Mouse (Mus musculus): ENCODE measurements around the gene Agap1. TPM values are rescaled to one million over a fixed set of nuclear protein-coding genes. Genes with fewer than 3 reads are reported as not detected.
A peak's percentile ranks its signal among the peaks of the same experiment; 100 is the strongest.

Gene Agap1
- polyA plus RNA-seq, 1 experiment from 2014 or later, result 47.7 TPM

GRCm38 (mm10) chr1:89542464-89542863 lies 87.9 kb downstream of the Agap1 start:
- Histone ChIP-seq H3K9ac (ENCODE audit: low read depth, low read length) (no peak overlapping the region), H3K4me3 (ENCODE audit: low read depth, low read length) (no peak overlapping the region), H3K36me3 (ENCODE audit: control insufficient read depth, insufficient read depth, low read length) (no peaks in the 10 kb centered on the region), H3K4me2 (ENCODE audit: low read length) (no peak overlapping the region), H3K4me1 (ENCODE audit: control insufficient read depth, insufficient read depth, low read length) (peaks cover 17% of the 10 kb centered on the region), H3K27me3 (ENCODE audit: control insufficient read depth, insufficient read depth, low read depth, low read length) (no peaks in the 10 kb centered on the region), H3K9me3 (replicated peaks; ENCODE audit: control insufficient read depth, low read length, poor library complexity, severe bottlenecking) (no peaks in the 10 kb centered on the region; the same call in 1 of the 2 replicates), H3K27ac (ENCODE audit: low read length) (no peak overlapping the region)
- 31% methylated on average over 6 of the region's 6 CpGs for WGBS
- no peak for ATAC-seq

- H3K4me1 ChIP-seq (ENCODE audit: control insufficient read depth, insufficient read depth, low read length), result peaks cover 26% of the 10 kb centered on the region
- 90% methylated on average over 6 of the region's 6 CpGs for WGBS
- no peak for ATAC-seq
- no peaks in the 10 kb centered on the region for H3K27me3 ChIP-seq (ENCODE audit: control insufficient read depth, insufficient read depth, low read depth, low read length)
- H3K36me3 ChIP-seq (ENCODE audit: control insufficient read depth, insufficient read depth, low read length), result no peaks in the 10 kb centered on the region
- H3K4me2 ChIP-seq (ENCODE audit: low read length), result no peak overlapping the region
- no peak overlapping the region for H3K4me3 ChIP-seq (ENCODE audit: low read depth, low read length)
- no peak overlapping the region; the same call in 1 of the 2 replicates for H3K27ac ChIP-seq (ENCODE audit: low read length)
- no peak overlapping the region for H3K9ac ChIP-seq (ENCODE audit: low read depth, low read length)
- H3K9me3 ChIP-seq (replicated peaks; ENCODE audit: control insufficient read depth, low read length, poor library complexity, severe bottlenecking), result no peaks in the 10 kb centered on the region
These were observed 88.7 kb downstream of the Agap1 start for GRCm38 (mm10) chr1:89543312-89543711.

GRCm38 (mm10) chr1:89544094-89544493 lies 89.5 kb downstream of the Agap1 start:
- ATAC-seq, result no peak
- H3K9me3 ChIP-seq (replicated peaks; ENCODE audit: control insufficient read depth, low read length, poor library complexity, severe bottlenecking), result no peaks in the 10 kb centered on the region
- 92% methylated on average over 4 of the region's 4 CpGs for WGBS
- no peaks in the 10 kb centered on the region for H3K36me3 ChIP-seq (ENCODE audit: control insufficient read depth, insufficient read depth, low read length)
- peaks cover 31% of the 10 kb centered on the region for H3K4me1 ChIP-seq (ENCODE audit: control insufficient read depth, insufficient read depth, low read length)
- H3K27me3 ChIP-seq (ENCODE audit: control insufficient read depth, insufficient read depth, low read depth, low read length), result no peaks in the 10 kb centered on the region
- no peak overlapping the region for H3K9ac ChIP-seq (ENCODE audit: low read depth, low read length)
- H3K4me3 ChIP-seq (ENCODE audit: low read depth, low read length), result no peak overlapping the region
- no peak overlapping the region for H3K4me2 ChIP-seq (ENCODE audit: low read length)
- H3K27ac ChIP-seq (ENCODE audit: low read length), result no peak overlapping the region; the same call in 1 of the 2 replicates

GRCm38 (mm10) chr1:89545099-89545498 lies 90.5 kb downstream of the Agap1 start:
- Histone ChIP-seq H3K27ac (ENCODE audit: low read length) (no peak overlapping the region), H3K36me3 (ENCODE audit: control insufficient read depth, insufficient read depth, low read length) (no peaks in the 10 kb centered on the region), H3K27me3 (ENCODE audit: control insufficient read depth, insufficient read depth, low read depth, low read length) (no peaks in the 10 kb centered on the region), H3K9me3 (replicated peaks; ENCODE audit: control insufficient read depth, low read length, poor library complexity, severe bottlenecking) (no peaks in the 10 kb centered on the region), H3K4me1 (ENCODE audit: control insufficient read depth, insufficient read depth, low read length) (peaks cover 42% of the 10 kb centered on the region), H3K4me2 (ENCODE audit: low read length) (no peak overlapping the region), H3K4me3 (ENCODE audit: low read depth, low read length) (no peak overlapping the region), H3K9ac (ENCODE audit: low read depth, low read length) (no peak overlapping the region)
- ATAC-seq, result no peak
- 77% methylated on average over 4 of the region's 4 CpGs for WGBS

GRCm38 (mm10) chr1:89547525-89548504 lies 93.2 kb downstream of the Agap1 start:
- no peaks in the 10 kb centered on the region for H3K36me3 ChIP-seq (ENCODE audit: control insufficient read depth, insufficient read depth, low read length)
- no peaks in the 10 kb centered on the region for H3K27me3 ChIP-seq (ENCODE audit: control insufficient read depth, insufficient read depth, low read depth, low read length)
- peaks cover 41% of the 10 kb centered on the region for H3K4me1 ChIP-seq (ENCODE audit: control insufficient read depth, insufficient read depth, low read length)
- H3K4me2 ChIP-seq (ENCODE audit: low read length), result no peak overlapping the region
- H3K9ac ChIP-seq (ENCODE audit: low read depth, low read length), result peak overlapping the region; percentile 28; the same call in 1 of the 2 replicates
- no peak overlapping the region for H3K4me3 ChIP-seq (ENCODE audit: low read depth, low read length)
- H3K9me3 ChIP-seq (replicated peaks; ENCODE audit: control insufficient read depth, low read length, poor library complexity, severe bottlenecking), result no peaks in the 10 kb centered on the region
- WGBS, result 41% methylated on average over 18 of the region's 18 CpGs
- no peak for ATAC-seq
- H3K27ac ChIP-seq (ENCODE audit: low read length), result peak overlapping the region; percentile 66

- H3K9me3 ChIP-seq (replicated peaks; ENCODE audit: control insufficient read depth, low read length, poor library complexity, severe bottlenecking), result no peaks in the 10 kb centered on the region
- H3K27me3 ChIP-seq (ENCODE audit: control insufficient read depth, insufficient read depth, low read depth, low read length), result no peaks in the 10 kb centered on the region
- peaks cover 41% of the 10 kb centered on the region for H3K4me1 ChIP-seq (ENCODE audit: control insufficient read depth, insufficient read depth, low read length)
- peak; percentile 89 for ATAC-seq
- peak overlapping the region; percentile 87 for H3K27ac ChIP-seq (ENCODE audit: low read length)
- H3K36me3 ChIP-seq (ENCODE audit: control insufficient read depth, insufficient read depth, low read length), result no peaks in the 10 kb centered on the region
- H3K4me2 ChIP-seq (ENCODE audit: low read length), result peak overlapping the region; percentile 51
- H3K4me3 ChIP-seq (ENCODE audit: low read depth, low read length), result peak overlapping the region; percentile 1; the same call in 1 of the 2 replicates
- H3K9ac ChIP-seq (ENCODE audit: low read depth, low read length), result peak overlapping the region; percentile 10
- WGBS, result 8% methylated on average over 25 of the region's 25 CpGs
These were observed 95.7 kb downstream of the Agap1 start for GRCm38 (mm10) chr1:89550061-89550869.

- Histone ChIP-seq H3K36me3 (ENCODE audit: control insufficient read depth, insufficient read depth, low read length) (no peaks in the 10 kb centered on the region), H3K27me3 (ENCODE audit: control insufficient read depth, insufficient read depth, low read depth, low read length) (no peaks in the 10 kb centered on the region), H3K9ac (ENCODE audit: low read depth, low read length) (no peak overlapping the region), H3K4me2 (ENCODE audit: low read length) (no peak overlapping the region), H3K4me1 (ENCODE audit: control insufficient read depth, insufficient read depth, low read length) (peaks cover 39% of the 10 kb centered on the region), H3K4me3 (ENCODE audit: low read depth, low read length) (no peak overlapping the region), H3K9me3 (replicated peaks; ENCODE audit: control insufficient read depth, low read length, poor library complexity, severe bottlenecking) (no peaks in the 10 kb centered on the region), H3K27ac (ENCODE audit: low read length) (no peak overlapping the region)
- WGBS, result 100% methylated on average over 1 of the region's 1 CpGs
- ATAC-seq, result no peak
These were observed 97.9 kb downstream of the Agap1 start for GRCm38 (mm10) chr1:89552470-89552869.

- H3K4me1 ChIP-seq (ENCODE audit: control insufficient read depth, insufficient read depth, low read length), result peaks cover 32% of the 10 kb centered on the region
- no peaks in the 10 kb centered on the region for H3K27me3 ChIP-seq (ENCODE audit: control insufficient read depth, insufficient read depth, low read depth, low read length)
- H3K27ac ChIP-seq (ENCODE audit: low read length), result no peak overlapping the region
- no peaks in the 10 kb centered on the region for H3K9me3 ChIP-seq (replicated peaks; ENCODE audit: control insufficient read depth, low read length, poor library complexity, severe bottlenecking)
- 92% methylated on average over 3 of the region's 3 CpGs for WGBS
- no peak overlapping the region for H3K4me2 ChIP-seq (ENCODE audit: low read length)
- H3K4me3 ChIP-seq (ENCODE audit: low read depth, low read length), result no peak overlapping the region
- no peak for ATAC-seq
- H3K9ac ChIP-seq (ENCODE audit: low read depth, low read length), result no peak overlapping the region
- no peaks in the 10 kb centered on the region for H3K36me3 ChIP-seq (ENCODE audit: control insufficient read depth, insufficient read depth, low read length)
These were observed 99.2 kb downstream of the Agap1 start for GRCm38 (mm10) chr1:89553791-89554190.
